Mouse (Mus musculus) hindbrain, embryonic 11.5 days (tissue): ENCODE data around the gene Cyp1a1. TPM values are rescaled to one million over a fixed set of nuclear protein-coding genes. Genes with fewer than 3 reads are reported as not detected.
"Not testable (repeated sequence)": the region's sequence is repeated elsewhere in the genome, so short reads cannot be mapped to it uniquely, and the experiment has no call there.

Source experiments
- ATAC-seq: fragments of 200-750 bp; cut with Nextera tagmentation; 2 replicates; pipeline ENCODE4 v1.8.0; 2017; ENCODE audit warnings: mild to moderate bottlenecking, moderate TSS enrichment, moderate library complexity; ENCODE audit not compliant: low FRiP score
- DNase-seq: peaks from one replicate; pipeline ENCODE4 v3.0.0-alpha.2; 2015; ENCODE audit warnings: low spot score
- H3K27ac ChIP-seq: fragments of 300-500 bp; sonication (generic); 2 replicates; pipeline ENCODE4 v1.5.1; 2014; ENCODE audit warnings: mild to moderate bottlenecking, low read depth, low read length
- H3K27me3 ChIP-seq: fragments of 300-500 bp; sonication (generic); 2 replicates; pipeline ENCODE4 v1.6.1; 2014; ENCODE audit warnings: mild to moderate bottlenecking, low read length, moderate library complexity, mixed read lengths; ENCODE audit not compliant: control insufficient read depth, insufficient read depth
- H3K36me3 ChIP-seq: fragments of 300-500 bp; sonication (generic); 2 replicates; pipeline ENCODE4 v1.6.1; 2014; ENCODE audit warnings: mild to moderate bottlenecking, low read length, moderate library complexity, mixed read lengths; ENCODE audit not compliant: control insufficient read depth, insufficient read depth
- H3K4me1 ChIP-seq: fragments of 300-500 bp; sonication (generic); replicated peaks from 2 replicates; pipeline ENCODE4 v1.6.1; 2014; ENCODE audit warnings: low read length, mixed read lengths; ENCODE audit not compliant: control insufficient read depth, insufficient read depth
- H3K4me2 ChIP-seq: fragments of 300-500 bp; sonication (generic); replicated peaks from 2 replicates; pipeline ENCODE4 v1.6.1; 2014; ENCODE audit warnings: mild to moderate bottlenecking, low read depth, low read length
- H3K4me3 ChIP-seq: fragments of 300-500 bp; sonication (generic); 2 replicates; pipeline ENCODE4 v1.5.1; 2014; ENCODE audit warnings: low read depth, low read length
- H3K9ac ChIP-seq: fragments of 300-500 bp; sonication (generic); 2 replicates; pipeline ENCODE4 v1.6.1; 2014; ENCODE audit warnings: low read depth, low read length
- H3K9me3 ChIP-seq: fragments of 300-500 bp; sonication (generic); 2 replicates; pipeline ENCODE4 v1.6.1; 2016; ENCODE audit warnings: low read length; ENCODE audit not compliant: control insufficient read depth
- WGBS: fragments of 180-500 bp; shearing (Covaris S2); extraction: QIAGEN DNeasy Blood & Tissue Kit; methylation state at CpG from one replicate; pipeline ENCODE4 v1.1.7; 2014; 5-methylcytosine and 5-hydroxymethylcytosine counted together
- polyA plus RNA-seq: library from polyadenylated mRNA; unstranded; fragments of >200 nt; fragmentation: Nextera tagmentation; extraction: Ambion mirVana; gene quantifications from 2 replicates; pipeline ENCODE4 v1.2.1, GENCODE M21; 2014

The Cyp1a1 gene
- polyA plus RNA-seq, 1 experiment from 2014 or later, result not detected

GRCm38 (mm10) chr9:57698466-57699150 is 10.9 kb downstream of the Cyp1a1 start:
- 69% methylated on average over 1 of the region's 1 CpGs for WGBS
- Histone ChIP-seq H3K36me3 (no peaks in the 10 kb centered on the region), H3K4me2 (no peak overlapping the region), H3K27ac (no peak overlapping the region), H3K4me3 (no peak overlapping the region), H3K9me3 (no peaks in the 10 kb centered on the region), H3K4me1 (no peaks in the 10 kb centered on the region), H3K9ac (no peak overlapping the region), H3K27me3 (peaks cover 23% of the 10 kb centered on the region)
- DNase-seq, result no peak
- ATAC-seq, result no peak

- 91% methylated on average over 3 of the region's 3 CpGs for WGBS
- H3K36me3 ChIP-seq, result no peaks in the 10 kb centered on the region
- ATAC-seq, result no peak
- H3K4me2 ChIP-seq, result no peak overlapping the region
- H3K4me3 ChIP-seq, result no peak overlapping the region
- H3K9ac ChIP-seq, result no peak overlapping the region
- DNase-seq, result no peak
- no peaks in the 10 kb centered on the region for H3K9me3 ChIP-seq
- no peaks in the 10 kb centered on the region for H3K27me3 ChIP-seq
- H3K4me1 ChIP-seq, result 0 out of 2 replicates have a peak, but pooled peaks cover 3% of the 10 kb centered on the region
- H3K27ac ChIP-seq, result no peak overlapping the region
Measured at GRCm38 (mm10) chr9:57706496-57706895, 18.8 kb downstream of the Cyp1a1 start.

- peak within 1 kb of the TSS; percentile 70 for H3K27ac ChIP-seq
- peak; percentile 88 for ATAC-seq
Measured at GRCm38 (mm10) chr9:57708068-57708719, 20.5 kb downstream of the Cyp1a1 start, which contains the start of gene Edc3. TSS of gene Edc3 (plus strand) at chr9:57708540.

GRCm38 (mm10) chr9:57708720-57709274 is 21.1 kb downstream of the Cyp1a1 start:
- peak overlapping the region; percentile 88 for H3K4me3 ChIP-seq
- H3K9me3 ChIP-seq, result no peaks in the 10 kb centered on the region
- H3K4me1 ChIP-seq, result 0 out of 2 replicates have a peak, but pooled peaks cover 3% of the 10 kb centered on the region
- H3K9ac ChIP-seq, result peak overlapping the region; percentile 87
- H3K4me2 ChIP-seq, result peak overlapping the region; percentile 66
- DNase-seq (peak; percentile 64), ATAC-seq (peak; percentile 64)
- WGBS, result 6% methylated on average over 37 of the region's 39 CpGs
- peak overlapping the region; percentile 70 for H3K27ac ChIP-seq
- H3K36me3 ChIP-seq, result no peaks in the 10 kb centered on the region
- no peaks in the 10 kb centered on the region for H3K27me3 ChIP-seq

More at GRCm38 (mm10) chr9:57708068-57708719, 20.5 kb downstream of the Cyp1a1 start, which contains the start of gene Edc3:
- H3K27me3 ChIP-seq, result no peaks in the 10 kb centered on the region
- 1% methylated on average over 17 of the region's 23 CpGs for WGBS
- H3K36me3 ChIP-seq, result no peaks in the 10 kb centered on the region
- peak within 1 kb of the TSS; percentile 66 for H3K4me2 ChIP-seq
- 0 out of 2 replicates have a peak, but pooled peaks cover 3% of the 10 kb centered on the region for H3K4me1 ChIP-seq
- H3K9ac ChIP-seq, result peak within 1 kb of the TSS; percentile 87
- peak within 1 kb of the TSS; percentile 88 for H3K4me3 ChIP-seq
- no peaks in the 10 kb centered on the region for H3K9me3 ChIP-seq
- peak; percentile 94 for DNase-seq

- H3K4me3 ChIP-seq, DNase-seq, H3K9me3 ChIP-seq, H3K27me3 ChIP-seq, H3K4me2 ChIP-seq, H3K27ac ChIP-seq, H3K4me1 ChIP-seq, H3K9ac ChIP-seq, H3K36me3 ChIP-seq, ATAC-seq: not testable (repeated sequence)
- 95% methylated on average over 4 of the region's 5 CpGs for WGBS
Measured at GRCm38 (mm10) chr9:57710214-57710613, 22.5 kb downstream of the Cyp1a1 start.

- H3K9me3 ChIP-seq, result no peaks in the 10 kb centered on the region
- H3K4me3 ChIP-seq, result no peak overlapping the region
- H3K4me1 ChIP-seq, result 0 out of 2 replicates have a peak, but pooled peaks cover 3% of the 10 kb centered on the region
- no peak for DNase-seq
- H3K9ac ChIP-seq, result no peak overlapping the region
- peaks cover 3% of the 10 kb centered on the region; the same call in 1 of the 2 replicates for H3K36me3 ChIP-seq
- no peak overlapping the region for H3K4me2 ChIP-seq
- ATAC-seq, result no peak
- WGBS, result 80% methylated on average over 2 of the region's 2 CpGs
- H3K27me3 ChIP-seq, result no peaks in the 10 kb centered on the region
- H3K27ac ChIP-seq, result no peak overlapping the region
Measured at GRCm38 (mm10) chr9:57712194-57712593, 24.5 kb downstream of the Cyp1a1 start.

- Histone ChIP-seq H3K4me2 (no peak overlapping the region), H3K4me1 (no peaks in the 10 kb centered on the region), H3K27me3 (no peaks in the 10 kb centered on the region), H3K9me3 (no peaks in the 10 kb centered on the region), H3K27ac (no peak overlapping the region), H3K4me3 (no peak overlapping the region), H3K36me3 (peaks cover 3% of the 10 kb centered on the region; the same call in 1 of the 2 replicates), H3K9ac (no peak overlapping the region)
- ATAC-seq (no peak), DNase-seq (no peak)
- WGBS, result 93% methylated on average over 7 of the region's 7 CpGs
Measured at GRCm38 (mm10) chr9:57718408-57718807, 30.7 kb downstream of the Cyp1a1 start.

GRCm38 (mm10) chr9:57720736-57721135 is 33.0 kb downstream of the Cyp1a1 start:
- Histone ChIP-seq H3K4me3 (no peak overlapping the region), H3K27ac (no peak overlapping the region), H3K4me1 (no peaks in the 10 kb centered on the region), H3K27me3 (no peaks in the 10 kb centered on the region), H3K9ac (no peak overlapping the region), H3K9me3 (no peaks in the 10 kb centered on the region), H3K36me3 (no peaks in the 10 kb centered on the region), H3K4me2 (no peak overlapping the region)
- ATAC-seq, result no peak
- no peak for DNase-seq
- WGBS, result 87% methylated on average over 3 of the region's 3 CpGs
